Mouse (Mus musculus) myocyte (in vitro differentiated cells): ENCODE results near the gene Rnf103. TPM values are rescaled to one million over a fixed set of nuclear protein-coding genes. Genes with fewer than 3 reads are reported as not detected.

Experiments used
- H3K27me3 ChIP-seq: one replicate; pipeline ENCODE4 v1.6.1; 2011; ENCODE audit not compliant: control insufficient read depth, insufficient read depth, insufficient read length
- H3K36me3 ChIP-seq: one replicate; pipeline ENCODE4 v1.6.1; 2011; ENCODE audit not compliant: control insufficient read depth, insufficient read depth
- H3K4me2 ChIP-seq: one replicate; pipeline ENCODE4 v1.6.1; 2011; ENCODE audit warnings: low read depth, control low read depth
- H3K4me3 ChIP-seq: one replicate; pipeline ENCODE4 v1.5.1; 2011; ENCODE audit warnings: mild to moderate bottlenecking, control low read depth, moderate library complexity
- H3K79me2 ChIP-seq: one replicate; pipeline ENCODE4 v1.6.1; 2011; ENCODE audit not compliant: control insufficient read depth, insufficient read depth
- H3ac ChIP-seq: one replicate; pipeline ENCODE4 v1.6.1; 2011; ENCODE audit not compliant: control insufficient read depth, insufficient read length
- CEBPB ChIP-seq: IDR thresholded peaks from 2 replicates; pipeline ENCODE4 v1.6.1; 2011; ENCODE audit warnings: mild to moderate bottlenecking, moderate library complexity; ENCODE audit not compliant: poor library complexity, insufficient read depth, severe bottlenecking
- E2F4 ChIP-seq: IDR thresholded peaks from one replicate; pipeline ENCODE4 v1.6.1; 2011; ENCODE audit warnings: mild to moderate bottlenecking, control low read depth, moderate library complexity; ENCODE audit not compliant: insufficient read depth
- MAX ChIP-seq: IDR thresholded peaks from one replicate; pipeline ENCODE4 v1.6.1; 2011; ENCODE audit warnings: low read depth, mild to moderate bottlenecking, control low read depth
- MYOD1 ChIP-seq, 3 experiments: IDR thresholded peaks; one replicate each; pipeline ENCODE4 v1.6.1; 2011; ENCODE audit warnings: control low read depth in 2 of 3, low read depth in 2 of 3, mild to moderate bottlenecking in 2 of 3, moderate library complexity in 1 of 3; ENCODE audit not compliant: insufficient read length in 2 of 3, control insufficient read depth in 1 of 3
- MYOG ChIP-seq, 3 experiments: IDR thresholded peaks; one replicate each; pipeline ENCODE4 v1.6.1; 2011; ENCODE audit warnings: control low read depth in 2 of 3, low read depth in 2 of 3, mild to moderate bottlenecking in 2 of 3; ENCODE audit not compliant: insufficient read length in 2 of 3, control insufficient read depth in 1 of 3, insufficient read depth in 1 of 3
- POLR2A ChIP-seq: IDR thresholded peaks from one replicate; pipeline ENCODE4 v1.6.1; 2011; ENCODE audit warnings: low read depth, mild to moderate bottlenecking, control low read depth, moderate library complexity; ENCODE audit not compliant: insufficient read length
- POLR2AphosphoS2 ChIP-seq: IDR thresholded peaks from one replicate; pipeline ENCODE4 v1.6.1; 2011; ENCODE audit warnings: low read depth, control low read depth; ENCODE audit not compliant: insufficient read length
- REST ChIP-seq: IDR thresholded peaks from one replicate; pipeline ENCODE4 v1.6.1; 2011; ENCODE audit warnings: mild to moderate bottlenecking, control low read depth, moderate library complexity; ENCODE audit not compliant: insufficient read depth, insufficient read length
- SRF ChIP-seq: IDR thresholded peaks from one replicate; pipeline ENCODE4 v1.6.1; 2011; ENCODE audit warnings: low read depth; ENCODE audit not compliant: control insufficient read depth, insufficient read length
- TCF12 ChIP-seq: IDR thresholded peaks from one replicate; pipeline ENCODE4 v1.6.1; 2011; ENCODE audit warnings: mild to moderate bottlenecking, control low read depth; ENCODE audit not compliant: poor library complexity, insufficient read depth, severe bottlenecking
- TCF3 ChIP-seq: IDR thresholded peaks from one replicate; pipeline ENCODE4 v1.6.1; 2011; ENCODE audit warnings: low read depth, control low read depth; ENCODE audit not compliant: insufficient read length
- USF1 ChIP-seq: IDR thresholded peaks from one replicate; pipeline ENCODE4 v1.6.1; 2011; ENCODE audit warnings: low read depth, mild to moderate bottlenecking, control low read depth, moderate library complexity
- polyA plus RNA-seq: library from polyadenylated mRNA; unstranded; fragments of >200 nt; fragmentation: generic; extraction: Trizol; gene quantifications from one replicate; pipeline ENCODE4 v1.2.1, GENCODE M21; 2012; ENCODE audit warnings: missing spikeins

The Rnf103 gene
- polyA plus RNA-seq, 1 experiment, result 8.3 TPM

DNA sequence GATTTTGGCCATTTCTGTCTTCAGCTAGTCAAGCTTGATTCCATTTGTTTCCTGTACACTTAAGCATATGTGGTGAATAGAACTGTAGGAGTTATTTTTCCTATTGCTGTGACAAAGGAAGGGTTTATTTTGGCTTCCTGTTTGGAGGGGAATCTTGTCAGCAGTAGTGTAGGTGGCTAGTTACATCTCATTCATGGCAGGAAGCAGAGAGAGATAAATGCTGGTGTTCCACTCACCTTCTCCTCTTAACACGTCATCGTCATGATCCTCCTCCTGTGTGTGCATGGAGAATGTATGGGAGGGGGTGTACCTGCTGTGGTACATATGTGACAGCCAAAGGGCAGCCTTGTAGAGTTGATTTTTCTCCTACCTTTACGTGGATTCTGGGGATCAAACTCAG is 6.9 kb downstream of the Rnf103 start:
- H3K4me3 ChIP-seq, result no peak overlapping the region
- H3ac ChIP-seq, result no peak overlapping the region
- peaks cover 15% of the 10 kb centered on the region for H3K36me3 ChIP-seq
- no peaks in the 10 kb centered on the region for H3K27me3 ChIP-seq
- no peak overlapping the region for H3K4me2 ChIP-seq
- peaks cover 12% of the 10 kb centered on the region for H3K79me2 ChIP-seq
- no peak for TF ChIP-seq SRF

- no peak for TF ChIP-seq E2F4
- no peak for TF ChIP-seq SRF
- no peak for TF ChIP-seq USF1
- no peak for TF ChIP-seq MAX
- TF ChIP-seq TCF12, result no peak
- no peak for TF ChIP-seq TCF3
- TF ChIP-seq REST, result no peak
- no peak for TF ChIP-seq MYOG (IDR thresholded peaks at IDR 0.05; ENCODE audit: control insufficient read depth in 1 of 3, insufficient read depth in 1 of 3, insufficient read length in 2 of 3, low read depth in 2 of 3)
- no peak for TF ChIP-seq CEBPB
- no peak for TF ChIP-seq POLR2A
- TF ChIP-seq MYOD1 (IDR thresholded peaks at IDR 0.05; ENCODE audit: control insufficient read depth in 1 of 3, insufficient read length in 2 of 3, low read depth in 2 of 3), result no peak
- TF ChIP-seq POLR2AphosphoS2, result no peak
- no peaks in the 10 kb centered on the region for H3K27me3 ChIP-seq
- no peak overlapping the region for H3ac ChIP-seq
- H3K4me2 ChIP-seq, result no peak overlapping the region
- no peaks in the 10 kb centered on the region for H3K79me2 ChIP-seq
- H3K4me3 ChIP-seq, result no peak overlapping the region
- peaks cover 15% of the 10 kb centered on the region for H3K36me3 ChIP-seq
Measured at GRCm38 (mm10) chr6:71503001-71503400, 9.3 kb downstream of the Rnf103 start.

DNA sequence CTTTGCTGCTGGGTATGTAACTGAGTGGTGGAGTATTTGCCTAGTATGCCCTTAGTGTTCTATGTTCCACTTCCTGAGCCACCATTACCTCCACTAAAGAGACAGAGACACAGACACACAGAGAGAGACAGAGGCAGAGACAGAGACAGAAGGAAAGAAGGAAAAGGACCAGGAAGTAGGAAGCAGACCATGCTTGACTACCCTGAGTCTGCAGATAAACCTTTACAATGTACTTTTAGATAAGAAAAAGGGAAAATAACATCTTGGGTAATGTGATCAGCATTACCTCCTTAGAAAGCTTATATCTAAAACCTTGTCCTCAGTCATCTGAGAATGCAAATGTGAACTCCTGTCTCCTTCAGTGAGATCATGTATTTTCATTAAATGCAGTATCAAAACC is 10.0 kb downstream of the Rnf103 start:
- no peaks in the 10 kb centered on the region for H3K79me2 ChIP-seq
- H3K4me3 ChIP-seq, result no peak overlapping the region
- H3K36me3 ChIP-seq, result peaks cover 15% of the 10 kb centered on the region
- no peak for TF ChIP-seq USF1
- no peak for TF ChIP-seq POLR2AphosphoS2
- TF ChIP-seq MYOG (IDR thresholded peaks at IDR 0.05; ENCODE audit: control insufficient read depth in 1 of 3, insufficient read depth in 1 of 3, insufficient read length in 2 of 3, low read depth in 2 of 3), result no peak
- no peak for TF ChIP-seq MYOD1 (IDR thresholded peaks at IDR 0.05; ENCODE audit: control insufficient read depth in 1 of 3, insufficient read length in 2 of 3, low read depth in 2 of 3)
- TF ChIP-seq TCF3, result no peak
- no peak for TF ChIP-seq MAX
- TF ChIP-seq POLR2A, result no peak
- no peak for TF ChIP-seq REST
- TF ChIP-seq SRF, result no peak
- TF ChIP-seq CEBPB, result no peak
- TF ChIP-seq E2F4, result no peak
- TF ChIP-seq TCF12, result no peak
- no peak overlapping the region for H3ac ChIP-seq
- no peaks in the 10 kb centered on the region for H3K27me3 ChIP-seq
- H3K4me2 ChIP-seq, result no peak overlapping the region

GRCm38 (mm10) chr6:71504091-71504490 is 10.4 kb downstream of the Rnf103 start:
- no peak overlapping the region for H3ac ChIP-seq
- no peak overlapping the region for H3K4me3 ChIP-seq
- TF ChIP-seq POLR2A (no peak), USF1 (no peak)
- no peaks in the 10 kb centered on the region for H3K79me2 ChIP-seq
- no peak overlapping the region for H3K4me2 ChIP-seq
- no peaks in the 10 kb centered on the region for H3K27me3 ChIP-seq
- peaks cover 15% of the 10 kb centered on the region for H3K36me3 ChIP-seq

DNA sequence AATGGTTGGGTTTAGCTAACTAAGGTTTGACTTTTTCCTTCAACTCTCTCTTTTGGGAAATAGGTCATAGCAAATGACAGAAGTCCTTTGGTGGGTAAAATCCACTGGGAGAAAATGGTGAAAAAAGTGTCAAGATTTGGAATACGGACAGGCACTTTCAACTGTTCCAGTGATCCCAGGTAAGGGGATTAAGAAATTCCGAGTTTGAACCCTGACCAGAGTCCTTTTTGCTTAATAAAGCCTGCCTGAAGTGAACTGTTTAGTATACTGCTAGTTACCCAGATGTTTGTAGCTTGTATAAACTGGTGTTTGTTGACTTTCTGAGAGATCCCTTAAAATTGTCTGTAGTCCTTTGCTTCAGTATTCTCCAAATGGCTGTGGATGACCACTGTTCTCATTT is 12.0 kb downstream of the Rnf103 start:
- Histone ChIP-seq H3K4me3 (no peak overlapping the region), H3K4me2 (no peak overlapping the region), H3K27me3 (no peaks in the 10 kb centered on the region), H3K36me3 (peaks cover 19% of the 10 kb centered on the region), H3ac (no peak overlapping the region), H3K79me2 (no peaks in the 10 kb centered on the region)
- TF ChIP-seq SRF (no peak), MYOG (IDR thresholded peaks at IDR 0.05; ENCODE audit: control insufficient read depth in 1 of 3, insufficient read depth in 1 of 3, insufficient read length in 2 of 3, low read depth in 2 of 3) (no peak), MAX (no peak), POLR2AphosphoS2 (no peak), USF1 (no peak), REST (no peak), MYOD1 (IDR thresholded peaks at IDR 0.05; ENCODE audit: control insufficient read depth in 1 of 3, insufficient read length in 2 of 3, low read depth in 2 of 3) (no peak), TCF3 (no peak), TCF12 (no peak), POLR2A (no peak), E2F4 (no peak), CEBPB (no peak)
